Mouse (Mus musculus) lung, adult 18-20 months (tissue): ENCODE results near the gene Trim23.
"Not testable (repeated sequence)": the region's sequence is repeated elsewhere in the genome, so short reads cannot be mapped to it uniquely, and the experiment has no call there.

Source experiments
- DNase-seq, 2 experiments: peaks; one replicate each; pipeline ENCODE4 v3.0.0; 2022; ENCODE audit warnings: mixed read lengths in 2 of 2

Gene Trim23

GRCm38 (mm10) chr13:104178650-104179121 is at the start of gene Trim23:
Gene Trim23, plus strand, starts transcription at chr13:104178797.
- DNase-seq, result peak; percentile 98

- no peak for DNase-seq
Measured at GRCm38 (mm10) chr13:104132561-104132960, 46.0 kb upstream of the Trim23 start.

- no peak for DNase-seq
Measured at GRCm38 (mm10) chr13:104134510-104135085, 44.0 kb upstream of the Trim23 start.

- peak; percentile 72 to 81 for DNase-seq
Measured at GRCm38 (mm10) chr13:104139369-104140209, 39.0 kb upstream of the Trim23 start.

GRCm38 (mm10) chr13:104144871-104145270 is 33.7 kb upstream of the Trim23 start:
- DNase-seq, result no peak

GRCm38 (mm10) chr13:104145646-104146045 is 33.0 kb upstream of the Trim23 start:
- DNase-seq, result no peak

- no peak for DNase-seq
Measured at GRCm38 (mm10) chr13:104154180-104154579, 24.4 kb upstream of the Trim23 start.

GRCm38 (mm10) chr13:104155106-104155505 is 23.5 kb upstream of the Trim23 start:
- no peak for DNase-seq

- no peak for DNase-seq
Measured at GRCm38 (mm10) chr13:104155686-104156085, 22.9 kb upstream of the Trim23 start.

GRCm38 (mm10) chr13:104171711-104172110 is 6.9 kb upstream of the Trim23 start:
- DNase-seq, result no peak

- DNase-seq, result no peak
Measured at GRCm38 (mm10) chr13:104172498-104172897, 6.1 kb upstream of the Trim23 start.

GRCm38 (mm10) chr13:104176874-104177273 is 1.7 kb upstream of the Trim23 start:
- no peak for DNase-seq

GRCm38 (mm10) chr13:104177796-104178649 is 574 bp upstream of the Trim23 start, which contains the start of gene Trappc13:
Gene Trappc13, minus strand, starts transcription at chr13:104178469.
- DNase-seq, result peak in 1 of 2 experiments; percentile 25

- DNase-seq, result no peak
Measured at GRCm38 (mm10) chr13:104179176-104179888, 735 bp downstream of the Trim23 start.

- DNase-seq, result peak in 1 of 2 experiments; percentile 2
Measured at GRCm38 (mm10) chr13:104187357-104187756, 8.8 kb downstream of the Trim23 start.

GRCm38 (mm10) chr13:104195891-104196290 is 17.3 kb downstream of the Trim23 start:
- not testable (repeated sequence) for DNase-seq

GRCm38 (mm10) chr13:104204313-104204712 is 25.7 kb downstream of the Trim23 start:
- no peak for DNase-seq

- no peak for DNase-seq
Measured at GRCm38 (mm10) chr13:104227478-104227877, 48.9 kb downstream of the Trim23 start.

- DNase-seq, result peak; percentile 95
Measured at GRCm38 (mm10) chr13:104228384-104229066, 49.9 kb downstream of the Trim23 start, which contains the start of the genes Cenpk and Ppwd1. Gene Cenpk, plus strand, starts transcription at chr13:104228611. Gene Ppwd1, minus strand, starts transcription at chr13:104228843.

GRCm38 (mm10) chr13:104229181-104229580 is 50.6 kb downstream of the Trim23 start:
- DNase-seq, result no peak
